Mouse (Mus musculus) hindbrain, embryonic 14.5 days (tissue): ENCODE data around the gene Plekho1. TPM values are rescaled to one million over a fixed set of nuclear protein-coding genes. Genes with fewer than 3 reads are reported as not detected.
A peak's percentile ranks its signal among the peaks of the same experiment; 100 is the strongest.

Experiments used
- ATAC-seq: fragments of 200-750 bp; cut with Nextera tagmentation; 2 replicates; pipeline ENCODE4 v1.8.0; 2017; ENCODE audit warnings: moderate number of reproducible peaks, mild to moderate bottlenecking, moderate TSS enrichment, moderate library complexity; ENCODE audit not compliant: low FRiP score
- DNase-seq: peaks from one replicate; pipeline ENCODE4 v3.0.0-alpha.2; 2015; ENCODE audit warnings: low spot score
- H3K27ac ChIP-seq: fragments of 300-500 bp; sonication (generic); 2 replicates; pipeline ENCODE4 v1.5.1; 2014; ENCODE audit warnings: mild to moderate bottlenecking, moderate library complexity
- H3K27me3 ChIP-seq: fragments of 300-500 bp; sonication (generic); 2 replicates; pipeline ENCODE4 v1.6.1; 2014; ENCODE audit warnings: mild to moderate bottlenecking, low read length, mixed read lengths; ENCODE audit not compliant: control insufficient read depth, insufficient read depth
- H3K36me3 ChIP-seq: fragments of 300-500 bp; sonication (generic); replicated peaks from 2 replicates; pipeline ENCODE4 v1.6.1; 2014; ENCODE audit not compliant: control insufficient read depth, insufficient read depth
- H3K4me1 ChIP-seq: fragments of 300-500 bp; sonication (generic); replicated peaks from 2 replicates; pipeline ENCODE4 v1.6.1; 2014; ENCODE audit warnings: antibody characterized with exemption, low read length, mixed read lengths; ENCODE audit not compliant: control insufficient read depth, insufficient read depth
- H3K4me2 ChIP-seq: fragments of 300-500 bp; sonication (generic); replicated peaks from 2 replicates; pipeline ENCODE4 v1.6.1; 2014; ENCODE audit warnings: mild to moderate bottlenecking, moderate library complexity
- H3K4me3 ChIP-seq: fragments of 300-500 bp; sonication (generic); replicated peaks from 2 replicates; pipeline ENCODE4 v1.5.1; 2014; ENCODE audit warnings: mild to moderate bottlenecking, low read length
- H3K9ac ChIP-seq: fragments of 300-500 bp; sonication (generic); 2 replicates; pipeline ENCODE4 v1.6.1; 2014
- H3K9me3 ChIP-seq: fragments of 300-500 bp; sonication (generic); 2 replicates; pipeline ENCODE4 v1.6.1; 2016; ENCODE audit warnings: low read length; ENCODE audit not compliant: control insufficient read depth
- WGBS: fragments of 180-500 bp; shearing (Covaris S2); extraction: QIAGEN DNeasy Blood & Tissue Kit; methylation state at CpG from one replicate; pipeline ENCODE4 v1.1.7; 2014; 5-methylcytosine and 5-hydroxymethylcytosine counted together
- polyA plus RNA-seq: library from polyadenylated mRNA; unstranded; fragments of >200 nt; fragmentation: Nextera tagmentation; extraction: Ambion mirVana; gene quantifications from 2 replicates; pipeline ENCODE4 v1.2.1, GENCODE M21; 2014

The Plekho1 gene
- polyA plus RNA-seq, 1 experiment from 2014 or later = 49.0 TPM

- Histone ChIP-seq H3K4me1 (peaks cover 45% of the 10 kb centered on the region), H3K27me3 (no peaks in the 10 kb centered on the region), H3K9ac (peak overlapping the region; percentile 98; the same call in 1 of the 2 replicates), H3K4me2 (peak overlapping the region; percentile 73), H3K27ac (no peak overlapping the region), H3K36me3 (peaks cover 12% of the 10 kb centered on the region; the same call in 1 of the 2 replicates), H3K4me3 (peak overlapping the region; percentile 89), H3K9me3 (no peaks in the 10 kb centered on the region)
- DNase-seq (no peak), ATAC-seq (no peak)
- WGBS = 23% methylated on average over 9 of the region's 9 CpGs
Observed at GRCm38 (mm10) chr3:95997203-95997721, 1.5 kb upstream of the Plekho1 start.

DNA sequence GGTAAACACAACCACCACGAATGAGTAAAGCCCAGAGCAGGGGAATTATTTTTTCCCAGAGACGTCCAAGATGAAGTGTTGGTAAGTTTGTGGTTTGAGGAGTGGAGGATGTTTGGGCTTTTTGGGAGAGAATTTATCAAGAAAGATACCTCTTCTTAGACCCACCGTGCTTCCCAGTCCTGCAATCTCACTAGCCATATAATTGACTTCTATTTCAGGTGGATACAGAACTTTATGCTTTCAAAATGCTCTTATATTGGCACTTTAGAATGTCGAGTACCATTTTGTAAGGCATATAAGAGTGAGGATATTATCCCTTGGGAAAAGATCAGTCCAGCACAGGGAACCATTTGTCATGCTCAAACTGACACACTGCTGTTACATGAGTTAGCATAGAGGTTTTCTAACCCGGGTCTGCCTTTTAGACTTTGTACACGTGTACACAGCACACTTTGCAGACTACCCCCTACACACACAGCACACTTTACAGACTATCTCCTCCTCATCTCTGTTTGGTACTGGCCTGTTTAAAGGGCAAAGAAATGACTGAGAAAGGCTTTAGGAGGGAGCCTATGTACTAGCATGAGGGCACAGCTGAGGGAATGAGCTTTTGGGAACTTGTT lies 761 bp upstream of the Plekho1 start:
- Histone ChIP-seq H3K9me3 (no peaks in the 10 kb centered on the region), H3K4me2 (peak overlapping the region; percentile 73), H3K27ac (peak overlapping the region; percentile 99), H3K36me3 (peaks cover 19% of the 10 kb centered on the region), H3K9ac (peak overlapping the region; percentile 98), H3K4me3 (peak overlapping the region; percentile 89), H3K27me3 (no peaks in the 10 kb centered on the region), H3K4me1 (peaks cover 49% of the 10 kb centered on the region)
- DNase-seq = no peak
- WGBS = 5% methylated on average over 6 of the region's 6 CpGs
- ATAC-seq = no peak; the same call in 1 of the 2 replicates

DNA sequence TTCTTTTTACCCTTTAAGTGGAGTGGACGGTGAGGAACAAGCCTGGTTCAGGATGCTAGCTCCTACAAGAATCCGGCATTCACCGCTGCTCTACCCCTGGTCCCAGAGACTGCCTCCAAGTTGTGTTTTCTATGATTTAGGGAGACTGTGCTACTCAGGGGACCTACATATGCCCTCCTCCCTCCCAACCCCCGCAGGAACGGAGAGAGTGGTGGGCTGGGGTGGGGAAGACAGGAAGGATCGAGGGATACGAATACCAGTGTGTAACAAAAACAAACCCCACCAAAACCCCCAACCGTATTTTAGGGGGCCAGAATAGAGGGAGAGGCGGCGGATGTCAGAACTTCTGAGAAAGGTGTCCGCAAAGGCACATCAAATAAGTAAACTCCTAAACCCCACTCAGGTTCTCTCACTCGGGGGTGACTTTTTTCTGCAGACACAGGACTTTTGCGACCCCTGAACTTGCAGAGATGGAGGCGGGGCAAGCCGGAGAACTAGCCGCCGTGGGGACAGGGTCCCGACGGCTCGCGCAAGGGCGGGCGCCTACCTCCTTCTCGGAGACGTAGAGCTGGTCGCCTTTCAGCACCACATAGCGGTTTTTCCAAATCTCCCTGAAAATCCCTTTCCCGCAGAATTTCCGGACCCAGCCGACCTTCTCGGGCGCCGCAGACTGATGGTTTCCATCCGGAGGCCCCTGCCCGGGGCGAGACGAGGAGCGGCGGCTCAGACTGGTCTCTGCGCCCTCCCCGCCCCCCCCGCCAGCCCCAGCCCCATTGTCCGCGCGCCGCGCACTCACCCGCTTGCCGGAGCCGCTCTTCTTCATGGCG lies 613 bp downstream of the Plekho1 start:
- WGBS = under 1% methylated on average over 46 of the region's 51 CpGs
- Histone ChIP-seq H3K27me3 (no peaks in the 10 kb centered on the region), H3K9me3 (no peaks in the 10 kb centered on the region), H3K36me3 (peaks cover 33% of the 10 kb centered on the region), H3K9ac (peak overlapping the region; percentile 98), H3K4me2 (peak overlapping the region; percentile 73), H3K27ac (peak overlapping the region; percentile 99), H3K4me1 (peaks cover 49% of the 10 kb centered on the region), H3K4me3 (peak overlapping the region; percentile 89)
- ATAC-seq = peak; percentile 73
- peak; percentile 48 for DNase-seq

- DNase-seq (no peak), ATAC-seq (no peak)
- Histone ChIP-seq H3K36me3 (peaks cover 34% of the 10 kb centered on the region), H3K9me3 (no peaks in the 10 kb centered on the region), H3K4me1 (peaks cover 49% of the 10 kb centered on the region), H3K4me2 (peak overlapping the region; percentile 73), H3K27ac (peak overlapping the region; percentile 99), H3K27me3 (no peaks in the 10 kb centered on the region), H3K9ac (peak overlapping the region; percentile 98), H3K4me3 (peak overlapping the region; percentile 89)
- WGBS = 6% methylated on average over 6 of the region's 6 CpGs
Observed at GRCm38 (mm10) chr3:95994381-95994846, 1.4 kb downstream of the Plekho1 start.

DNA sequence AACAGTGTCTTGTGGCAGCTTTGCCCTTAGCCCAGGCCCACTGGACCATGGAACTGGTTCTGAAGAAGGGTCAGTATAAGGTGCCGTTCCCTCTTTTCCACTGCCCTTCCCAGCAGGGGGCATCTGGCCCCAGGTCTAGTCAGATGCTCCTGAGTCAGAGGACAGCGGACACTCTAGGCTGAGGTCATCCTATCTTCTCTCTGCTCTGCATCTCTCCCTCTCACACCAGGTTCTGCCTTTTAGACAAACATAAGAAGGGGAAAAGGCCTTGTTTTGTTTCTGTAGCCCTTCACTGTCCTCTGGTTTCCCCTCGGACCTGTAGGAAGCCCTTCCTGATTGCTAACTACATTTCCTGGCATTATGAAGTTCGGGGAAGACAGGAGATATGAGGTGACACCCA lies 1.9 kb downstream of the Plekho1 start:
- 23% methylated on average over 4 of the region's 4 CpGs for WGBS
- no peak for ATAC-seq
- Histone ChIP-seq H3K9me3 (no peaks in the 10 kb centered on the region), H3K4me1 (peaks cover 49% of the 10 kb centered on the region), H3K27me3 (no peaks in the 10 kb centered on the region), H3K4me3 (peak overlapping the region; percentile 89), H3K9ac (peak overlapping the region; percentile 98), H3K4me2 (peak overlapping the region; percentile 73), H3K27ac (peak overlapping the region; percentile 99), H3K36me3 (peaks cover 39% of the 10 kb centered on the region)
- DNase-seq = no peak

- 31% methylated on average over 5 of the region's 5 CpGs for WGBS
- peak overlapping the region; percentile 89 for H3K4me3 ChIP-seq
- H3K9ac ChIP-seq = peak overlapping the region; percentile 98
- H3K27ac ChIP-seq = peak overlapping the region; percentile 99
- ATAC-seq (no peak), DNase-seq (no peak)
- H3K4me2 ChIP-seq = peak overlapping the region; percentile 73
- no peaks in the 10 kb centered on the region for H3K9me3 ChIP-seq
- H3K36me3 ChIP-seq = peaks cover 47% of the 10 kb centered on the region
- H3K27me3 ChIP-seq = no peaks in the 10 kb centered on the region
- H3K4me1 ChIP-seq = peaks cover 49% of the 10 kb centered on the region
Observed at GRCm38 (mm10) chr3:95992990-95993603, 2.7 kb downstream of the Plekho1 start.

- H3K4me1 ChIP-seq = peaks cover 46% of the 10 kb centered on the region
- no peak overlapping the region for H3K4me3 ChIP-seq
- no peak overlapping the region for H3K27ac ChIP-seq
- no peak overlapping the region for H3K9ac ChIP-seq
- no peaks in the 10 kb centered on the region for H3K27me3 ChIP-seq
- H3K9me3 ChIP-seq = no peaks in the 10 kb centered on the region
- H3K4me2 ChIP-seq = no peak overlapping the region
- H3K36me3 ChIP-seq = peaks cover 58% of the 10 kb centered on the region
- ATAC-seq (no peak), DNase-seq (no peak)
- 90% methylated on average over 12 of the region's 12 CpGs for WGBS
Observed at GRCm38 (mm10) chr3:95990413-95990941, 5.3 kb downstream of the Plekho1 start.

DNA sequence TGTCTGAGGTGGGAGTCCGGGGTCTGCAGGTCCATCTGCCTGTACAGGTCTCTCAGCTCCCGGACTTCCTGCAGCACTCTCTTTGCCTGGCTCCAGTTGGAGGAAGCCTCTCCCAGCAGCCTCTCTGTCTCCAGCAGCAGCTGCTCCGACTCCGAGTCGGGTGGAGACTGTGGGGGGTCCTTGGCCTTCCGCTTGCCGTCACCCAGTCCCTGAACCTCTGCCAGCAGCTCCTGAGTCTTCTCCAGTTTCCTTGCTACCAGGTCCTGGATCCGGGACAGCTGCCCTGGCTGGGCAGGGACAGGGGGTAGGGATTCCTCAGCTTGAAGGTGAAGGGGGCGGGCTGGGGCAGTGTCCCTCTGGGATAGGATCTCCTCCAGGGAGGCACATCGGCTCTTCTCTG lies 6.8 kb downstream of the Plekho1 start:
- H3K9ac ChIP-seq = no peak overlapping the region
- peaks cover 47% of the 10 kb centered on the region for H3K4me1 ChIP-seq
- no peaks in the 10 kb centered on the region for H3K27me3 ChIP-seq
- no peak overlapping the region for H3K27ac ChIP-seq
- H3K4me3 ChIP-seq = no peak overlapping the region
- peaks cover 58% of the 10 kb centered on the region for H3K36me3 ChIP-seq
- no peaks in the 10 kb centered on the region for H3K9me3 ChIP-seq
- DNase-seq (no peak), ATAC-seq (no peak)
- WGBS = 57% methylated on average over 10 of the region's 10 CpGs
- no peak overlapping the region for H3K4me2 ChIP-seq

DNA sequence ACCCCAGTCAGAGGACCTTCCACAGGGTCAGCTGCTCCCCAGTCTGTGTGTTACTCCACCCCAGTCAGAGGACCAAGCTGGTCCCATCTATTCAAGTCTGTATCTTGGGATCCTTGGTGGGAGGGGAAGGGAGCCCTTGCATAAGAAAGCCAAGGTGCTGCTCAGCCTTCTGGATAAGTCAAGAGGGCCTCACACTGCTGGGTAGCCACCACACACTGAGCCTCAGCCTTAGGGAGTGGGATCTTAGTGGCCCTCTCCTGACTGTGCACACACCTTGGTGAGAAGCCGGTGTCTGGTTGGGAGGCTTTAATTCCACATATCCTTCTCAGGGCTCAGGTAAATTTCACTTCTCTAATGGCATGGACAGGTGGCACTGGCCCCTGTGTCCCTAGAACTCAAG lies 7.7 kb downstream of the Plekho1 start:
- 95% methylated on average over 1 of the region's 1 CpGs for WGBS
- Histone ChIP-seq H3K27ac (no peak overlapping the region), H3K36me3 (peaks cover 58% of the 10 kb centered on the region), H3K4me1 (peaks cover 39% of the 10 kb centered on the region), H3K27me3 (no peaks in the 10 kb centered on the region), H3K9me3 (no peaks in the 10 kb centered on the region), H3K4me2 (no peak overlapping the region), H3K9ac (no peak overlapping the region), H3K4me3 (no peak overlapping the region)
- no peak for ATAC-seq
- DNase-seq = no peak
